Mouse (Mus musculus) left cerebral cortex, postnatal 10 days (tissue): Measurements from ENCODE around the gene Rhebl1. TPM values are rescaled to one million over a fixed set of nuclear protein-coding genes. Genes with fewer than 3 reads are reported as not detected.

Experiments used
- DNase-seq, 2 experiments: peaks; one replicate each; pipeline ENCODE4 v3.0.0; 2021 to 2022; ENCODE audit warnings: low spot score in 2 of 2, mixed read lengths in 1 of 2; ENCODE audit errors: extremely low spot score in 1 of 2
- intact Hi-C: fragments of 180-260 bp; cut with DNase I; formaldehyde crosslinking; loops from one replicate; pipeline ENCODE4 v1.15.1; 2025
- total RNA-seq, 2 experiments: library from RNA; stranded (reverse); gene quantifications; 2 replicates each; pipeline ENCODE4 v1.2.3; 2021

Gene Rhebl1
- total RNA-seq, 2 experiments from 2014 or later, result 11.2 to 14.1 TPM

GRCm38 (mm10) chr15:98917538-98918498 is 23.5 kb upstream of the Rhebl1 start, which contains the start of gene Lmbr1l:
TSS of gene Lmbr1l (minus strand) at chr15:98918231.
- intact Hi-C loops, result no loop called here
- DNase-seq, result peak; percentile 99

GRCm38 (mm10) chr15:98917091-98917490 is 22.8 kb upstream of the Rhebl1 start:
- no peak for DNase-seq
- intact Hi-C loops, result no loop called here

- no peak for DNase-seq
- intact Hi-C loops, result no loop called here
Measured at GRCm38 (mm10) chr15:98916016-98916415, 21.7 kb upstream of the Rhebl1 start.

- intact Hi-C loops, result no loop called here
- no peak for DNase-seq
Measured at GRCm38 (mm10) chr15:98914903-98915302, 20.6 kb upstream of the Rhebl1 start.

- intact Hi-C loops, result no loop called here
- DNase-seq, result peak in 1 of 2 experiments; percentile 50
Measured at GRCm38 (mm10) chr15:98904692-98905091, 10.4 kb upstream of the Rhebl1 start.

- intact Hi-C loops, result no loop called here
- DNase-seq, result no peak
Measured at GRCm38 (mm10) chr15:98902600-98902999, 8.3 kb upstream of the Rhebl1 start.

GRCm38 (mm10) chr15:98901530-98901929 is 7.2 kb upstream of the Rhebl1 start:
- intact Hi-C loops, result no loop called here
- no peak for DNase-seq

GRCm38 (mm10) chr15:98897928-98898800 is 3.8 kb upstream of the Rhebl1 start, which contains the start of gene Dhh:
TSS of gene Dhh (minus strand) at chr15:98898540.
- intact Hi-C loops, result no loop called here
- no peak for DNase-seq

GRCm38 (mm10) chr15:98897495-98897894 is 3.2 kb upstream of the Rhebl1 start:
- DNase-seq, result peak in 1 of 2 experiments; percentile 52
- intact Hi-C loops, result no loop called here

GRCm38 (mm10) chr15:98895635-98896589 is 1.6 kb upstream of the Rhebl1 start:
- peak in 1 of 2 experiments; percentile 61 for DNase-seq
- intact Hi-C loops, result no loop called here

- intact Hi-C loops, result loop anchor here (5.0 kb wide), 1 partner anchor 102 kb away; no protein-coding TSS in a partner anchor
- DNase-seq, result no peak
Measured at GRCm38 (mm10) chr15:98894746-98895634, 650 bp upstream of the Rhebl1 start.

GRCm38 (mm10) chr15:98893036-98893435 is 1.3 kb downstream of the Rhebl1 start:
- DNase-seq, result no peak
- intact Hi-C loops, result loop anchor here (5.0 kb wide), 1 partner anchor 104 kb away; no protein-coding TSS in a partner anchor

GRCm38 (mm10) chr15:98891907-98892606 is 2.3 kb downstream of the Rhebl1 start:
- peak; percentile 62 to 67 for DNase-seq
- intact Hi-C loops, result loop anchor here (1.0 to 5.0 kb wide), 2 partner anchors 36 to 105 kb away; no protein-coding TSS in a partner anchor

- no peak for DNase-seq
Measured at GRCm38 (mm10) chr15:98891198-98891742, 3.1 kb downstream of the Rhebl1 start.

GRCm38 (mm10) chr15:98887526-98887925 is 6.8 kb downstream of the Rhebl1 start:
- intact Hi-C loops, result no loop called here
- no peak for DNase-seq

More at GRCm38 (mm10) chr15:98891198-98891742, 3.1 kb downstream of the Rhebl1 start:
- intact Hi-C loops, result loop anchor here (5.0 kb wide), 1 partner anchor 106 kb away; no protein-coding TSS in a partner anchor
